Mouse (Mus musculus): Measurements from ENCODE around the gene Pick1.
"Not testable (repeated sequence)": the region's sequence is repeated elsewhere in the genome, so short reads cannot be mapped to it uniquely, and the experiment has no call there.

Pick1 gene

DNA sequence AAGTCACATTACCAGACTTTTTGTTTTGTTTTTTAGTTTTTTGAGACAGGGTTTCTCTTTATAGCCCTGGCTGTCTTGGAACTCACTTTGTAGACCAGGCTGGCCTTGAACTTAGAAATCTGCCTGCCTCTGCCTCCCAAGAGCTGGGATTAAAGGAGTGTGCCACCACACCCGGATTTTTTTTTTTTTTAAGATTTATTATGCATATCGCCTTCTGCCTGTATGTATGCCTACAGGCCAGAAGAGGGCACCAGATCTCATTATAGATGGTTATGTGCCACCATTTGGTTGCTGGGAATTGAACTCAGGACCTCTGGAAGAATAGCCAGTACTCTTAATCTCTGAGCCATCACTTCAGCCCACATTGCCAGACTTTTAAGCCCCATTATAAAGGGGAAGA lies 3.2 kb upstream of the Pick1 start:
- not testable (repeated sequence) for DNase-seq

DNA sequence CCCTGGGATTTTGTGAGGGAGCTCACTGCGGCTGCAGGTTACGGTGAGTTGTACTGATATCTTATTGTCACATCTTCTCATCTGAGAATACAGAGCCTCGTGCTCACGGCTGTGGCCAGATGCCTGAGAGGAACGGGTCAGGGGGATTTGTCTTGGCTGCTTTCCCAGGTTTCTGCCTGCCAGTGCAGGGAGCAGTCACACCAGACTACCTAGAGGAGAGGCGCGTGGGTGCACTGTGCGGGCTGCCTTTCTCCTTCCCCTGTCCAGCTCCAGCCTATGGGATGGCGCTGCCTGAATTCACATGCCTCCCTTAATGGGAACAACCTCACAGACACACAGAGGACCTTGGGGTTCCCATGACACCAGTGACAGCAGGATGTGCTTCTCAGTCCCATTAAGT lies 6.3 kb downstream of the Pick1 start:
- no peak for DNase-seq

DNA sequence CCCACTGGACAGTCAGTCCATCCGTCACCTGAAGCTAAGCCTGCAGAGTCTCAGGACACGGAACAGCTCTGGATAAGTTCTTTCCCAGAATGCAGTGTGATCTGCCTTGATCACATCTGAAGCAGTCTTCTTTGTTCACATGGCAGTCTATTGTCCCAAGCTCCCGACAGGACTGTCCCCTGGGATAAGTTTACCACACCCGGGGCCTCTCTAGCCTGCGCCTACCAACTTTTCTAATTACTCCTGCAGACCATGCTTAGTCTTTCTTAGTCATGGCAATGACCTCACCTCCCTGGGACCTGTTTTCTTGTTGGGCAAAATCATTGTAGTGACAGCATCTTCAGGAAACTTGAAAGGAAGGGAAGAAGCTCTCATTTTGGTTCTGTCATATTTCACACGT lies 9.1 kb downstream of the Pick1 start:
- DNase-seq, result no peak

DNA sequence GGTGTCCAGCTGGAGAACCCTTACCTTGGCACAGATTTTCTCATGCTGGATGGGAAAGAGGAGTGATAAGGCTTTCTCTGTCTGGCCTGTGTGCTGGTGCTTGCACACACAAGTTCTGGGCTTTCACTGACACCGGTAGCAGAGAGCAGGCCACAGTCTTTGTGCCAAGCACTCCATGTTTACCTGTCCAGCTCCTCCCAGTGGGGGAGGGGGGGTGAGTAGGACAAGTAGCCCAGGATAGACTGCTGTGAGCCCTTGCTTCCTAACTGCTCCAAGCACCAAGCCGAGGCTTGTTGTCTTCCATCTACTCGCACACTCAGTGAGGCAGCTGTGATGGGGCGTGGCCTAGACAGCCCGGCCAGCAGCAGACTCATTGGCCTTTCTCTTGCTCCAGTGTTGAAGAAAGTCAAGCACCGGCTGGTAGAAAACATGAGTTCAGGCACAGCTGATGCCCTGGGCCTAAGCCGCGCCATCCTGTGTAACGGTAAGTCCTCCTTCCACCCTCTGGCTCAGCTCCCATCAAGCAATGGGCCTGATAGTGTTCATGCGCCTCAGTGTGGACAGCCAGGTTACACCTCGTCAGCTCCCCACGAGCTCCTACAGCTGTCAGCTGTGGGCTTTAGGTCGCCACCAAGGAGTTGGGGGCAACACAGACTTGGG lies 13.7 kb downstream of the Pick1 start:
- peak in 1 of 2 experiments; percentile 27 for DNase-seq

DNA sequence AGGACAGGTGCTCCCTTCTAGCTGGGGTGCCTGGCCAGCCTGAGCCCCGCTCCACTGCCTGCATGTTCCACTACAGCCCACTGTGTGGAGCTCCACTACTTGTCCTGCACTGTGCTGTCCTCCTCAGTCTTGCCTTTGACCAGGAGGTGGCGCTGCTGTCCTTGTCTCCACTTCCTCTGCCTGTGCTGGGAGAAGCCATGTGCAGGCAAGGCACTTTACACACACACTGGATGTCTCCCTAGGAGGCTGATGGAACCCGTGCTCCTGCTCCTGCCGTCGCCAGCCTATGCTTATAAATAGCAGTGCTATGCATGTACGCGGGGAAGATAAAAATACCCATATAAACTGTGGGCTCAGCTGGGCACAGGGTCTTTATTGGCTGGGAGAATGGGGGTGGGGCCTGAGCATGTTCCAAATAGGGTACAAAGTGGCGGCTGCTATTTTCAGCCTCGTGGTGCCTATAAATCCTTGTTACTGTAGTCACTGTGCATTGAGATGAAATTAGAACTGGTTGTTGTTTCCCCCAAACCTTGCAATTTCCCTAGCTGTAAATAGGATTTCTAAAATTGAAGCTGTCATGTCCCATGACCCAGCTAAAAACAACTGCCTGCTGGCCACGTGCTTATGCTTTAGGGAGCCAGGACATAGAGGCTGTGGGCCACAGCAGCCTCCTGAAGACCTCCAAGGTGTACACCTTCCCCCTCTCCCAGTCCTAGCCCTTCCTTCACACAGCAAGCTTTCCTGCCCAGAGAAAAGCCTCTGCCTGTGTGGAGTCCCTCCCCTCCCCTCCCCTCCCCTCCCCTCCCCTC lies 14.5 kb downstream of the Pick1 start:
- DNase-seq, result peak; percentile 94 to 96

DNA sequence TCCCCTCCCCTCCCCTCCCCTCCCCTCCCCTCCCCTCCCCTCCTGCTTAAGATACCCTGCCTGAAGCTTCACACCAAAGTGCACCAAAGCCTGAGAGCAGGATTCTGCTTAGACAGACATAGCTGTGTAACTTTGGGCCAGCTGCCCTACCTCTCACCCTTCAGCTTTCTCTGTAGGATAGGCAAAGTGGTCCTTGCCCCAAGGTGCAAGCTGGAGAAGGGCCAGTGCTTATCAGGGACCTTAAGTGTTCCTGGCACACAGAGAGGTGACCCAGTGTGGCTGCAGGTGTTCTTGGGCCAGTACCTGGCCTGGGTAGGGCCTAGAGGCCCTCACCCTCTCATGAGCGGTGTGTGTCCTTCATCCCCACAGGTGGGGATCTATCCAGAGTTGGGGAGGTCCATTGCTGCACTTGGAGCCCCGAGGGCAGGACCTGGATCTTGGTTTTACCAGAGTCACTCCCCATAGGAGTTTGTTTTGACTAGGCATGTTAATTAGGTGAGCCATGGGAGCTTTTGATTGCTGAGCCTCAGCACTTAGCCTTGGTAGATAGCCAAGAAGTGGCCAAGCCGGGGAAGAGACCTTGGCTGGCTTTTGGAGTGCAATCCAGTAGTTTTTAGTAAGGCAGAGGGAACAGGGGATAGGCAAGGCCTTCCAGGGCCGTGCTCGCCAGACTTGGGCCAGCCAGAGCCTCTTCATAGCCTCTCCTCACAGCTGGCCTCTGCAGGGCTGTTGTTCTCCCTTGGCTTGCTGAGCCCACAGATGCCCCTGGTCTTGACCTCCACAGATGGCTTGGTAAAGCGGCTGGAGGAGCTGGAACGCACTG lies 15.3 kb downstream of the Pick1 start:
- DNase-seq, result peak in 1 of 2 experiments; percentile 32

DNA sequence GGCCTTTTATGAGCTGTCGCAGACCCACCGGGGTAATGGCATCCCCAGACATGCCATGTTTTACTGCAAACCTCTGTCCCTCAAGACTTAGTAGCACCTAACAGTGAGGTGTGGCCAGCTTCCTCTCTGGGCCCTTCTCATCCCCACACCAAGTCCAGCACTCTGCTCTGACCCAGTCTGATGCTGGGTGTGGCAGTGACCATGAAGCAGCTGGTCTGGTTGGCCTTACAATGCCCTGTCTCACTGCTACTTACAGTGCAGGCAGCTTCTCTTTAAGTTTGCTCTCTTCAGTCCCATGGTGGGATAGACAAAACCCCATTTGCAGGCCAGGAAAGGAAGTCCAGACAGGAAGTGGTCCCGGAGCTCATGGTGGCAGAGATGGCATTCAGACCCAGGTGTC lies 16.3 kb downstream of the Pick1 start:
- no peak for DNase-seq

DNA sequence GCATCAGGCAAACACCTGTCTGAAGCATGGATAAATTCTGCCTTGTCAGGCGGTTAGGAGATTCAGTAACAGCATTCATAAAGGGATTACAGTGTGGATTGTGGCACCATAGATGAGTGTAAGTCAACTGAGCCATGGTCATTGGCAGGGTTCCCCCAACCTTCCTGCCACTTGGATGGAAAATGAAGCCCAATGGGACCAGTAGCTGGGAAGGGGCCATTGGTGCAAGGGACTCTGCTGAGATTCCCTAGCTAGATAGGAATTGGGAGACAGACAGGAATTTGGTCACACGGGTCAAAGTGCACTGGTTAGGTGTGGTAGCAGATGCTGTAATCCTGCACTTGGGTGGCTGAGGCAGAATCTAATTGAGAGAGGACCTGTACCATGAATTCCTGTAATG lies 21.3 kb downstream of the Pick1 start:
- DNase-seq, result no peak

DNA sequence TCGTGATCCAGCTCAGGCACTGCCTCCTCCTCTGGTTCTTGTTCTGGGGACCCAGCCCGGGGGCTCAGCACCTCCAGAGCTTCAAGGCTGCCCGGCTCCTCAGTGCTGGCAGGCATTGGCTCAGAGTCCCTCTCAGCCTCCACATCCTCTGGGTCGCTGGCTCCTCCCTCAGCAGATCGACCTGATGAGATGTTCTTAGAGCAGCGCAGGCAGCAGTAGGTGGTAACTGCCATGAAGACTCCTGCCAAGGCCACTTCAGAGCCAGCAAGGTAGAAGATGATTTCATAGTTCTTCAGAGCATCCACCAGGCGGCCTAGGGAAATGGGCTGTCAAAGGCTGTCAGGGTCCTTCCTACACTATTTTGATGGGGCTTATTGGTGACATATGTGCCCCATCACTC lies 22.2 kb downstream of the Pick1 start:
- DNase-seq, result no peak

DNA sequence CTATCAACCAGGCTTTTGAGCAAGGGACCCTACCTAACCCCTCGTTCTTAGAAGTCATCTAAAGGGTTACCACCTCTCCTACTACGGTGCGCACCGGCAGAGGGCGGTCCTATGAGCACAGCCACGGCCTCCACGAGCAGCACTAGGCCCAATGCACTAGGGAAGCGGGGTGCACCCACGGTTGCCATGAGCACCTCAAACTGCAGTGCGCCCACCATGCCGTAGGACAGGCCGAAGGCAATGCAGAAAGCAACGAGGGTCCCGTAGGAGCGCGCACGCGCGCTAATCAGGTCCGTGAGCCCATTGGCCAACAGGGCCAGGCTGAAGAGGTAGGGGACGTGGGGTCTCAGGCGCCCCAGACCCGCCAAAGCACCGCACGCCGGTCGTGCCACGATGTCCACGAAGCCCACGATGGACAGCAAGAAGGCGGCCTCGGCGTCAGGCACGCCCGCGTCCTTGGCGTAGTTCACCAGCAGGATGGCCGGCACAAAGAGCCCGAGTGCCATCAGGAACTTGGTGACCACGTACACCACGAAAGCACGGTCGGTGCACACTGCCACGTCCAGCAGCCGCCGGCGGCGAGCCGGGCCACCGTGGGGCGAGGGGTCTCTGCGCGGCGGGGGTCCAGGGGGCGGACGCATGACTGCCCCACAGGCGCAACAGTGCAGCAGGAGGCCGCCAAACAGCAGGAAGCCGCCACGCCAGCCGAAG lies 23.0 kb downstream of the Pick1 start:
- peak; percentile 16 to 34 for DNase-seq

DNA sequence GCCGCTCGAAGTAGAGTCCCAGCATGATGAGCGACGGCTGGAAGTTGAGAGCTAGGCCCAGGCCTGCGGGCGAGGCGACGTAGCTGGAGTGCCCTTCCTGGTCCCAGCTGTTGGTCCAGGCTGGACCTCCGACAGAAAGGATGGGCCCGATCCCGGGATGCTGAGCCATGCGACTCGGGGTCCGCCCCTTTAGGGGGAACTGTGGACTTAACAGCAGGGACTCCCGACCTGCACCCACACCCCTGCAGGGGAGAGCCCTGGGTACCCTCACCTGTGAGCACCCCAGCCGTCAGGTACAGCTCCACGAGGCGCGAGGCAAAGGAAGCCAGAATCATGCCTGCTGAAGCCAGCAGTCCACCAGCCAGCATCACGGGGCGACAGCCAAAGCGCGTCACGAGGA lies 23.6 kb downstream of the Pick1 start:
- no peak for DNase-seq

DNA sequence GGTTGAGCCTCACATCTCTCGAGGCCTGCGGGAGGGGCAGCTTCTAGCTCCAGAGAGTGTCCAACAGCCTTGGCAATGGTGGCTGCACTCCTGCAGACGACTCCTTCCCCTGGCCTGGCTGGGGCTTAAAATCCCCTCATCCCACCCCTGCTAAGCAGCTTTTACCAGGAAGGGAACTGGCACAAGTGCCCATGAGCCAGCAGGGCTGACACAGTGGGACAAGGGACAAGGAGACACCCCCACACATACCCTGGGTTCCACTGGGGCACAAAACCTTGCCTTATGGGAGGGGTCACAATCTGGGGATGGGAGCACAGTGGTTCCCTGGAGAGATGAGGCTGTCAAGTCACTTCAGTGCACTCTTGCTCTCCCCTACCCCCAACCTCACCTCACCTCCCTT lies 25.7 kb downstream of the Pick1 start, which contains the start of gene Slc16a8:
Slc16a8 (minus strand) TSS at position 101 of the 400 bp plus-strand sequence.
- no peak for DNase-seq

DNA sequence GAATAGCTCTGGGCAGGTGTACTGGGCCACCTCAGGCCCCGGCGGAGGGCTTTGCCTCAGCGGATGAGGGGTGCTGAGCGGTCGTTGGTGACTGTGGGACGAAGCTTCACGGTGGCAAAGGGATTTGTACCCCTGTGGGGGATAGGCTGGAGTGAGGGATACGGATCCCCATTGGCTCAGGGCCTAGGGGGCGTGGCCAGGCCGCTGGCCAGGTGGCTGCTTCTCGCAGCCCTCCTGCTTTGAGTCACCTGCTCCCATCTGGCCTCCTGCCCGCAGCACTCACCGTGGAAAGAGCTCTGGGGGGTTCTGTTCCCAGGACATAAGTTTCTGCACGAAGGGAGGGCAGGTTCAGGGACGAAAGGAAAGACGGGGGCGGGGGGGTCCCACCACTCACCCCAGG lies 29.5 kb downstream of the Pick1 start:
- DNase-seq, result peak; percentile 35 to 50

DNA sequence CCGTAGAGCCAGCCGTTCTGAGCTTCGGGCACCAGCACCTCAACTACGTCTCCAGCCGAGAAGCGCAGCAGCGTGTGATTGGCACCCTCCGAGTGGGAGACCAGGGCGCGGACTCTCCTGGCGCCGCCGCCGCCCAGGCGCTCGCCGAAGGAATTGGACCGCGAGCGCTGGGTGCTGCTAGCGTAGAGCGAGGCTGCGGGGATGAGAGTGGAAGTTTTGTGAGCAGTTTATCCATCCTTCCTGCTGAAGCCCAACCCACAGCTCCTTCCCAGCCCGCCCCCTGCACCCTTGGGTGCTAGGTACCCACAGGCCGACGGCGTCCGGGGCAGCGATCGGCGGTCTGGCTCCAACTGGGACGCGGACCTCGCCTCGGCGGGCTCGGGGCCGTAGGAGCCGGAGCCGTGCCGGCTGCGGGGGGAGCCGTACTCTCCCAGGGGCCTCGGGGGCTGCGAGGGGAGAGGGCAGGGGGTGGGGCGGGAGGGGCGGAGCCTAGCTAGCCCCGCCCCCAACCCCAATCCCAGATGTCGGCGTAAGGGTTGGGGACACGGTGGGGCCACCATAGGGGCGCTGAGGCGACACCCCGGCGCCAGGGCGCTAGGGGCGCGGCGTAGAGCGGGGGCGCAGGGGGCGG lies 32.2 kb downstream of the Pick1 start:
- peak; percentile 48 to 53 for DNase-seq

DNA sequence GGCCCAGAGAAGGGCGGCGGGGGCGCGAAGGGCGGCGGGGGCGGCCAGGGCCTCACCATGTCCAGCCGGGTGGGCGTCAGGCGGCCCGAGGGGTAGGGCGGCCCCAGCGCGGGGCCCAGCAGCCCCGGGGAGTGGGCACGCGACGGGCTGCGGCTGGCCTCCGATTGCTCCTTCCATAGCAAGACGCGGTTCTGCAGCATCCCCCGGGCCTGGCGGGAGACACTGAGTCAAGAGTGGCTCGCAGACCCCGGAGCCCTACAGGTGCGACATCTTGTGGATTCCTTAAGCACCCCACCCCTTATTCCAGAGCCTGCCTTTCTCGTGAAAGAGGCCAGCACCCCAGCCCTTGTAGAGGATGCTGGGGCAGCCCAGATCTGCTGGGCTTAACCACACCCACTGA lies 32.8 kb downstream of the Pick1 start:
- no peak for DNase-seq

DNA sequence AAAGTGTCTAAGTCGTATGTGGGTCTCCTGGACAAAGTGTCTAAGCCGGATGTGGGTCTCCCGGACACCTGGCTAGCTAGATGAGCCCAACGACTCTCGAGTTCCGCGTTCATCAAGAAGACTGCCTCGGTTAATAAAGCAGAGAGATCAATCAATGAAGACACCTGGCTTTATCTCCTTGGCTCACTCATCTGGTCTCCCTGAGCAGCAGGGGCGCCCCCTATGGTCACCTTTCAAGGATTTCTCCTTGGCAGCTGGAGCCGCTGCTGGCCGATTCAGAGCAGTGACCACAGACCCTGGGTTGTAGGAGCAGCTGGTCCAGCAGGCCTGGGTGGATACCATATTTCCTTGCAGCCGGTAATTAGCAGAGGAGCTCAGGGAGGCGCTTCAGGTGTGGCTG lies 33.4 kb downstream of the Pick1 start:
- DNase-seq, result peak in 1 of 2 experiments; percentile 29

DNA sequence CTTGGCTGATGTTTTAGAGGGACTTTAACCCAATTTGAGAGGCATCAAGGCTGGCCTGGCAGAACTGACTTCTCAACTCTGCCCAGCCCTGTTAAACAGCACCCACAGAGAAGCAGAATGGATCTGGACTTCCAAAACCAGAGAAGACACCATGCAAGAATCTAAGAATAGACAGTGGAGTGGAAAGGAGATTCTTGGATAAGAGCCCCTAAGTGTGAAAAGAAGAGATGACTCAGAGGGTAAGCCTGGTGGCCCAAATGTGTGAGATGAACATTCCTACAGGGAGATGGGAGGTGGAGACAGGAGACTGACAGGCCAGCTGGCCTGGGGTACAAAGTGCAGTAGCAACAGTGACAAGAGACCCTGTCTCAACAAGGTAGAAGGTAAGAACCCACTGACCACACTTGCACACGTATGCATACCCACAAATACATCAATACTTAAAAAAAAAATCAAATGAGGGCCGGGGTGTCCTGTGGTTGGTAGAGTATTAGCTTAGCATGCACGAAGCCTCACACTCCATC lies 33.9 kb downstream of the Pick1 start:
- DNase-seq, result no peak

DNA sequence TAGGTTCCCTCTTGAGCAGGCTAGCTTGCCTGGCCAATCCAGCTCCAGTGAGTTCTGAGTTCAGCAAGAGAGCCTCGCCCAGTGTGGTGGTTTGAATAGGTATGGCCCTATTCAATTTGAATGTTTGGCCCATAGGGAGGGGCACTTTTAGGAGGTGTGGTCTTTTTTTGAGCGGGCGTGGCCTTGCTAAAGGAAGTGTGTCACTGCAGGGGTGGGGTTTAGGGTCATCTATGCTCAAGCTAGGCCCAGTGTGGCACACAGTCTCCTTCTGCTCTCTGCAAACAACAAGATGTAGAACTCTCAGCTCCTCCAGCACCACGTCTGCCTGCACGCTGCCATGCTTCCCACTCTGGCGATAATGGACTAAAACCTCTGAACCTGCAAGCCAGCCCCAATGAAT lies 34.8 kb downstream of the Pick1 start:
- DNase-seq, result no peak

DNA sequence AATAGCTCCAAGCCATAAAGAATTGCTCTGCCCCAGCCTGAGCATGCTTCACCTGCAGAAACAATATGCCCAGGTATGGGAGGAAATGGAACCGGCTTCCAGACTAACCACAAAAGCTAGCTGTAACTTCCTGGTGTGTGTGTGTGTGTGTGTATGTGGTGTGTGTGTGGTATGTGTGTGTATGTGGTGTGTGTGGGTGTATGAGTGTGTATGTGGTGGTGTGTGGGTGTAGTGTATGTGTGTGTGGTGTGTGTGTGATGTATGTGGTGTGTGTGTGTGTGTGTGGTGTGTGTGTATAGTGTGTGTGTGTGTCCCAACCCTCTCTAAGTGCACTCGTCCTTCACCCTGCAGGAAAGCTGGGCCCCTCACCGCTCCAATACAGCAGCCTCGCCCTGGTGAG lies 36.4 kb downstream of the Pick1 start:
- no peak for DNase-seq

DNA sequence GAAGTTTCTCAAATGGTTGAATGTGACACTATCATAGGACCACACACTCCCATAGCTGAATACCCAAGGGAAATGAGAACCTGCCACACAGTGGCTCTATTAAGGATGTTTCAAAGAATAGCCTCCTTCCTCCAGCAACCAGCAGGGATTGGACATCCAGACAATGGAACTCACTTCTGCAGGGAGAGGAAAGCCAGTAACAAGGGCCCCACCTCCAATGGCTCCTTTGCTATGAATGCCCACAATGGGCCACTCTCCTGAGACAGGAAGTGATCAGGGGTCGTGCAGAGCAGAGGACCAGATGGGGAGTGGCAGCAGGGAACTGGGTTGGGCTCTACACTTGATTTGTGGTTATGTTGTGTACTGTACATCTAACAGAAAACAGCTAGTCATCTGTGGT lies 39.5 kb downstream of the Pick1 start:
- no peak for DNase-seq

DNA sequence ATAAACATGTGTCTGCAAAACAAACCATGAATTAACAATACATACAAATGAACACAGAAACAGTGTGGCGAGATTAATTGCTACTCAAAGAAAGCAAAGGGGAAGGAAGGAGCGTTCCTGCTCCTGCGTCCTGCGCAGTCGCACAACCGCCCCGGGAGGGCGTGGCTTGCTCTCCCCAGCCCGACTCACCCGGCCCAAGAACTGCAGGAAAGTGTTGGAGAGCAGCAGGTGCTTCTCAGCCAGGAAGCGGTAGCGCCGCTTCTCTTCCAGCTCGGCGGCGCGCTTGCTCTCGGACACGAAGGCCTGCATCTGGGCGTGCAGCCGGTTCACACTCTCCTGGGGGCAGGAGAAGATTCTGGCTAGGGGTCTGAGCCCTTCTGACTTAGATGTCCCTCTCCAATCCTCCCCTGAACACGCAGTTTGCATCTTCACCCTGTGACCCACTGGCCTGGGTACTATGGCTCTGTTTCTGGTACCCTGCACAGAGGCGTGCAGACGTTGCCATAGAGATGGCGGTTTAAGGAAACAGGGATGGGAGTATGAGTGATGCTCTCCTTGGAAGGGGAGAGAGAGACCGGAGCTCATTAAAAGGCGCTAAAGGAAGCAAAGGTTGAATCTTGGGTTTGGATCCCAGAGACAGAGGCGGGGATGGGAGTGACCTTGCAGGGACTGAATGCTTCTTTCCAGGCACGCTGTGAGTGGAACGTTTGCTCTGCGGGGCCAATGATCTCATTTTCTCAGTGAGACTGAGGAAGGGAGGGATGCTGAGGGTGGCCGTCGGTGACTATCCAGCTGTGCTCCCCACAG lies 41.5 kb downstream of the Pick1 start:
- DNase-seq, result peak; percentile 86 to 87

Data from lung, postnatal 4 days (tissue).